Mouse (Mus musculus) midbrain, postnatal 0 days (tissue): Measurements from ENCODE around the gene Arl15. TPM values are rescaled to one million over a fixed set of nuclear protein-coding genes. Genes with fewer than 3 reads are reported as not detected.

Source experiments
- ATAC-seq: fragments of 200-750 bp; cut with Nextera tagmentation; 2 replicates; pipeline ENCODE4 v1.8.0; 2017; ENCODE audit warnings: moderate number of reproducible peaks, mild to moderate bottlenecking, moderate TSS enrichment, moderate library complexity; ENCODE audit not compliant: low FRiP score
- DNase-seq: peaks from one replicate; pipeline ENCODE4 v3.0.0-alpha.2; 2015; ENCODE audit warnings: low spot score
- H3K27ac ChIP-seq: fragments of 300-500 bp; sonication (generic); 2 replicates; pipeline ENCODE4 v1.5.1; 2014; ENCODE audit warnings: low read depth, mild to moderate bottlenecking, low read length, mixed read lengths
- H3K27me3 ChIP-seq: fragments of 300-500 bp; sonication (generic); 2 replicates; pipeline ENCODE4 v1.6.1; 2014; ENCODE audit warnings: low read length, control low read depth, mixed read lengths; ENCODE audit not compliant: insufficient read depth
- H3K36me3 ChIP-seq: fragments of 300-500 bp; sonication (generic); 2 replicates; pipeline ENCODE4 v1.6.1; 2014; ENCODE audit warnings: low read length, control low read depth, mixed read lengths; ENCODE audit not compliant: insufficient read depth
- H3K4me1 ChIP-seq: fragments of 300-500 bp; sonication (generic); 2 replicates; pipeline ENCODE4 v1.6.1; 2014; ENCODE audit warnings: mild to moderate bottlenecking, control low read depth, antibody characterized with exemption, low read length, mixed read lengths; ENCODE audit not compliant: insufficient read depth
- H3K4me2 ChIP-seq: fragments of 300-500 bp; sonication (generic); 2 replicates; pipeline ENCODE4 v1.6.1; 2014; ENCODE audit warnings: low read depth, mild to moderate bottlenecking, low read length, mixed read lengths; ENCODE audit not compliant: poor library complexity, severe bottlenecking
- H3K4me3 ChIP-seq: fragments of 300-500 bp; sonication (generic); 2 replicates; pipeline ENCODE4 v1.5.1; 2014; ENCODE audit warnings: low read depth, mild to moderate bottlenecking, low read length, moderate library complexity
- H3K9ac ChIP-seq: fragments of 300-500 bp; sonication (generic); replicated peaks from 2 replicates; pipeline ENCODE4 v1.6.1; 2014; ENCODE audit warnings: mild to moderate bottlenecking, low read length, moderate library complexity, mixed read lengths; ENCODE audit not compliant: poor library complexity, severe bottlenecking
- H3K9me3 ChIP-seq: fragments of 300-500 bp; sonication (generic); 2 replicates; pipeline ENCODE4 v1.6.1; 2016; ENCODE audit warnings: low read length, control low read depth
- CTCF ChIP-seq: IDR thresholded peaks from 2 replicates; pipeline ENCODE4 v1.5.1; 2016; ENCODE audit warnings: antibody characterized with exemption, mild to moderate bottlenecking
- WGBS: fragments of 180-500 bp; shearing (Covaris S2); extraction: QIAGEN DNeasy Blood & Tissue Kit; methylation state at CpG from one replicate; pipeline ENCODE4 v1.1.7; 2014; 5-methylcytosine and 5-hydroxymethylcytosine counted together
- polyA plus RNA-seq: library from polyadenylated mRNA; unstranded; fragments of >200 nt; fragmentation: Nextera tagmentation; extraction: Ambion mirVana; gene quantifications from 2 replicates; pipeline ENCODE4 v1.2.1, GENCODE M21; 2015
- total RNA-seq: library from RNA; depleted of rRNA; stranded (reverse); fragments of >200 nt; gene quantifications from 2 replicates; pipeline ENCODE4 v1.2.3, GENCODE M21; 2014

The Arl15 gene
- total and polyA plus RNA-seq, 2 experiments from 2014 or later, result 16.8 to 54.8 TPM

- Histone ChIP-seq H3K9ac (peak overlapping the region; percentile 82), H3K36me3 (no peaks in the 10 kb centered on the region), H3K4me2 (peak overlapping the region; percentile 70), H3K9me3 (no peaks in the 10 kb centered on the region), H3K27me3 (no peaks in the 10 kb centered on the region), H3K4me1 (no peaks in the 10 kb centered on the region), H3K27ac (peak overlapping the region; percentile 86), H3K4me3 (peak overlapping the region; percentile 81)
- peak; percentile 42 for DNase-seq
- TF ChIP-seq CTCF, result no peak
- 1% methylated on average over 52 of the region's 52 CpGs for WGBS
- peak; percentile 55 for ATAC-seq
Measured at GRCm38 (mm10) chr13:113794705-113795655, 675 bp downstream of the Arl15 start.

- H3K9me3 ChIP-seq, result no peaks in the 10 kb centered on the region
- ATAC-seq (no peak), DNase-seq (no peak)
- TF ChIP-seq CTCF, result no peak
- H3K9ac ChIP-seq, result no peak overlapping the region
- WGBS, result 92% methylated on average over 6 of the region's 6 CpGs
- H3K4me1 ChIP-seq, result no peaks in the 10 kb centered on the region
- H3K27ac ChIP-seq, result no peak overlapping the region
- H3K4me3 ChIP-seq, result no peak overlapping the region
- H3K36me3 ChIP-seq, result no peaks in the 10 kb centered on the region
- H3K4me2 ChIP-seq, result no peak overlapping the region
- no peaks in the 10 kb centered on the region for H3K27me3 ChIP-seq
Measured at GRCm38 (mm10) chr13:113797378-113797777, 3.1 kb downstream of the Arl15 start.

- Histone ChIP-seq H3K27ac (no peak overlapping the region), H3K9me3 (no peaks in the 10 kb centered on the region), H3K4me1 (no peaks in the 10 kb centered on the region), H3K4me3 (no peak overlapping the region), H3K36me3 (no peaks in the 10 kb centered on the region), H3K4me2 (no peak overlapping the region), H3K9ac (no peak overlapping the region), H3K27me3 (no peaks in the 10 kb centered on the region)
- DNase-seq (no peak), ATAC-seq (no peak)
- 90% methylated on average over 4 of the region's 4 CpGs for WGBS
- no peak for TF ChIP-seq CTCF
Measured at GRCm38 (mm10) chr13:113799361-113799760, 5.1 kb downstream of the Arl15 start.

- DNase-seq, result no peak
- no peaks in the 10 kb centered on the region for H3K4me1 ChIP-seq
- H3K9me3 ChIP-seq, result no peaks in the 10 kb centered on the region
- H3K36me3 ChIP-seq, result no peaks in the 10 kb centered on the region
- no peak overlapping the region for H3K27ac ChIP-seq
- no peak overlapping the region for H3K9ac ChIP-seq
- no peak for TF ChIP-seq CTCF
- H3K4me3 ChIP-seq, result no peak overlapping the region
- 89% methylated on average over 4 of the region's 4 CpGs for WGBS
- no peak for ATAC-seq
- no peak overlapping the region for H3K4me2 ChIP-seq
- no peaks in the 10 kb centered on the region for H3K27me3 ChIP-seq
Measured at GRCm38 (mm10) chr13:113800246-113800645, 5.9 kb downstream of the Arl15 start.

GRCm38 (mm10) chr13:113802571-113802970 lies 8.3 kb downstream of the Arl15 start:
- no peaks in the 10 kb centered on the region for H3K4me1 ChIP-seq
- WGBS, result 87% methylated on average over 9 of the region's 9 CpGs
- ATAC-seq (no peak), DNase-seq (no peak)
- H3K36me3 ChIP-seq, result no peaks in the 10 kb centered on the region
- no peaks in the 10 kb centered on the region for H3K27me3 ChIP-seq
- no peak for TF ChIP-seq CTCF
- no peak overlapping the region for H3K9ac ChIP-seq
- no peak overlapping the region for H3K4me2 ChIP-seq
- no peak overlapping the region for H3K4me3 ChIP-seq
- H3K9me3 ChIP-seq, result no peaks in the 10 kb centered on the region
- no peak overlapping the region for H3K27ac ChIP-seq

GRCm38 (mm10) chr13:113811141-113811540 lies 16.8 kb downstream of the Arl15 start:
- no peaks in the 10 kb centered on the region for H3K9me3 ChIP-seq
- TF ChIP-seq CTCF, result no peak
- 97% methylated on average over 2 of the region's 2 CpGs for WGBS
- no peaks in the 10 kb centered on the region for H3K36me3 ChIP-seq
- no peak for ATAC-seq
- no peak overlapping the region for H3K4me3 ChIP-seq
- no peak overlapping the region for H3K9ac ChIP-seq
- no peaks in the 10 kb centered on the region for H3K27me3 ChIP-seq
- H3K27ac ChIP-seq, result no peak overlapping the region
- 0 out of 2 replicates have a peak, but pooled peaks cover 3% of the 10 kb centered on the region for H3K4me1 ChIP-seq
- H3K4me2 ChIP-seq, result no peak overlapping the region
- no peak for DNase-seq
